Mouse (Mus musculus) heart, adult 9 months (tissue): Measurements from ENCODE around the gene Eif4a1.
"Not testable (repeated sequence)": the region's sequence is repeated elsewhere in the genome, so short reads cannot be mapped to it uniquely, and the experiment has no call there.

Experiments used
- DNase-seq, 2 experiments: peaks; one replicate each; pipeline ENCODE4 v3.0.0; 2022; ENCODE audit warnings: low spot score in 2 of 2

Eif4a1 gene

DNA sequence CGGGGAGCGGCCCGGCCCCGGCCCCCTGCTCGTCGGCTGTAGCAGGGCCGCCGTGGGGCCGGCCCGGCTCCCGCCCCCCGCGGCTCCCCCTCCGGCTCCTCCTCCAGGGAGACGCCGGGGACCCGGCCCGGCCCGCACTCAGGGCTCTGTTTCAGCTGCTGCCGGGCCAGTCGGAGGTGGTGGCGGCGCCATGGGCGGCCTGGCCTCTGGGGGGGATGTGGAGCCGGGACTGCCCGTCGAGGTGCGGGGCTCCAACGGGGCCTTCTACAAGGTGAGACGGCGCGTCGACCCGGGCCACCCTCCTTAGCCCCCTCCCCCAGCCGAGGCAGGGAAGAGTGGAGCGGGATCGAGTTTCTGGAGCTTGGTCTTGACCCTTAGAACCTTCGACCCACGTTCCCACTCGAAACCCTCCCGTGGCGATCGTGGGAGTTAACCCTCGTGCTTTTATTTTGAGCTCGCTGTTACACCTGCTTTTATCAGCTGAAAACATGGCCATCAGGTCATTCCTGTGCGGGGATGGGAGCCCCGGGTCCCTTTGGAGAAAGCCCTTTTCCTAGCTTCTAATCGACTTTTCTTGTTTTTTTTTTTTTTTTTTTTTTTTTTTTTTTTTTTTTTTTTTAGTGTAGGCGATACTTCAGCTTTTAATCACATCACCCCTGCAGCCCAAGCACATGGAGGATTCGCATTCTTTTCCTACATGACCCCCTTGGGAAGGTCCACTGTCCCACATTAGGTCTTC is 38.9 kb downstream of the Eif4a1 start:
- DNase-seq = peak in 1 of 2 experiments; percentile 76

DNA sequence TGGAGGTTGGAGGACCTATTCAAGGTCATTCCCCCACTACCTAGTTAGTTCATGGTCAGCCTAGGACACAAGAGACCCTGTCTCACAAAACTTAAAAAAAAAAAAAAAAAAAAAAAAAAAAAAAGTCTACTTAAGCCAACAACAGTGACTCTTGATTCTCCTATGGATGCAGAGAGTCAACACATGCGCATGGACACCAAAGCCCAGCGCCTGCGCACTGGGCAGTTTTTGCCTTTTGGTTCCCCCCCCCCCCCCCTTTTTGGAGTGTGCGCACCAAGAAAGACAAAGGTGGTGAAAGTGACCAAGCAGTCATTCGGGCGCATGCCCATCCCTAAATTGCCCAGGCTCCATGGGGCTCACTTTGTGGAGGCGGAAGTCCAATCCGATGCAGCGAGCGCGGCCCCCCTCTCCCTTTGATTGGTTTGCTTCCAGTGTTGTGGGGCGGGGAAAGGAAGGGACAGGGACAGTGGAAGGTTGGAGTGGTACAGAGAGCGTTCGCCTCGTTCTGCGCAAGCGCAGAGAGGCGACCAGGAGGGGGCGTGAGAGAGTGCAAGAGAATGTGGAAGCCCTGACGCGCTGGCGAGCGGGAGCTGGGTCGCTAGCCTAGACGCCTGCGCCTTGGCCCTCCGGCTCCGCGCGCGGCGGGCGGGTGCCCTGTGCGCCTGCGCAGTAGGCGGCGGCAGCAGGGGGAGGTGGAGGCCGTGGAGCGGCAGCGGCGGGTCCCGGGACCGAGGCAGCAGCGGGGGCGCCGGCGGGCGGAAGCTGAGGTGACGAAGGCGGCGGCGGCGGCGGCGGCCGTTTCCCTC is 39.7 kb downstream of the Eif4a1 start, which contains the start of gene Fxr2:
Gene Fxr2 (plus strand): TSS at position 707 of the 806 bp plus-strand sequence.
- peak; percentile 100 for DNase-seq

DNA sequence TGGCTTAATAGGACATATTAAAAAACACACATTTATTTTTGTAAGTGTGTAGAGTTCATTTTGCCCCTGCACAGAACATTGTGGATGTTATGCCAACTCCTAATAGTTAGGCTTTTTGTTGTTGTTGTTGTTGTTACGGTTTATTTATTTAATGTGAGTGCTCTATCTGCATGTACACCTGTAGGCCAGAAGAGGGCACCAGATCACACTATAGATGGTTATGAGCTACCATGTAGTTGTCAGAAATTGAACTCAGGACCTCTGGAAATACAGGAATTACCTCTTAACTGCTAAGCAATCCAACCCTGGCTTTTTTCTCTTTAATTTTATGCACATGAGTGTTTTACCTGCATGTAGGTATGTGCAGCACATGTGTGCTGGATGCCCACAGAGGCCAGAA is 42.4 kb downstream of the Eif4a1 start:
- DNase-seq = no peak

DNA sequence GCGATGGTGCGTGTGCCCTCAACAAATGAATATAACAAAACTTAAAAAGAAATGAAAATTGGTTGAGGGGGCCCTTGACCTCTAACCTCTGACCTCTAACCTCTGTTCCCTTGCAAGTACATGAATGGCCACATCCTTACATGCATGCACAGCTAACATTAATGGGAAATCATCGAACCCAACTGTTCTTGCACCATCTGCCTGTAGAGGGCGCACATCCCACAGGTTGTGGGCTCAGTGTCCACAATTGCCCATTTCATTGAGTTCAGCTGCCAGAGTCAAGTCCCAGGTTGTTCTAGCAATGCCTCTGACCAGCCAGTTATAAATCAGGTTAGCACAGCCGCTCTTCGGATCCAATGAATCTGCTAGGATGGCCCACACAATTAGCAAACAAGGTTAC is 43.9 kb downstream of the Eif4a1 start:
- peak; percentile 35 to 62 for DNase-seq

DNA sequence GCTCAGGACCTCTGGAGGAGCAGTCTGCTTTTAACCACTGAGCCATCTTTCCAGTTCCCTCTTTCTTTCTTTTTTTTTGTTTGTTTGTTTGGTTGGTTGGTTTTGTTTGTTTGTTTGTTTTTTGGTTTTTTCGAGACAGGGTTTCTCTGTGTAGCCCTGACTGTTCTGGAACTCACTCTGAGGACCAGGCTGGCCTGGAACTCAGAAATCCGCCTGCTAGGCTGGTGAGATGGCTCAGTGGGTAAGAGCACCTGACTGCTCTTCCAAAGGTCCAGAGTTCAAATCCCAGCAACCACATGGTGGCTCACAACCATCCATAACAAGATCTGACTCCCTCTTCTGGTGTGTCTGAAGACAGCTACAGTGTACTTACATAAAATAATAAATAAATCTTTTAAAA is 47.9 kb downstream of the Eif4a1 start:
- not testable (repeated sequence) for DNase-seq

DNA sequence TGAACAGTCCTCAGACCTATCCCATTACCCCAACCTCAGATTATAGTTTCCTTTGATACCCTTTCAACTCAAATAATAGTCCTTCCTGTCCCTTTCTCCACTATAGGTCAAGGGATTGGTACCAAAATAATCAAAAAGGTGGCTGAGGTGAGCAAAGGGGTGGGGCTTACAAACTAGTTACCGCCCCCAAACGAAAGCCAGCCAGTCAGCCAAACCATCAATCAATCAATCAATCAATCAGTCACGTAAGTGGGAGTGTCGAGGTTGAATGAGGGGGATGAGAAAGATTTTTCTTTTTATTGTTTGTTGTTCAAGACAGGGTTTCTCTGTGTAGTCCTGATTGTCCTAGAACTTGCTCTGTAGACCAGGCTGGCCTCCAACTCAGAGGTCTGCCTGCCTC is 49.2 kb downstream of the Eif4a1 start:
- no peak for DNase-seq

DNA sequence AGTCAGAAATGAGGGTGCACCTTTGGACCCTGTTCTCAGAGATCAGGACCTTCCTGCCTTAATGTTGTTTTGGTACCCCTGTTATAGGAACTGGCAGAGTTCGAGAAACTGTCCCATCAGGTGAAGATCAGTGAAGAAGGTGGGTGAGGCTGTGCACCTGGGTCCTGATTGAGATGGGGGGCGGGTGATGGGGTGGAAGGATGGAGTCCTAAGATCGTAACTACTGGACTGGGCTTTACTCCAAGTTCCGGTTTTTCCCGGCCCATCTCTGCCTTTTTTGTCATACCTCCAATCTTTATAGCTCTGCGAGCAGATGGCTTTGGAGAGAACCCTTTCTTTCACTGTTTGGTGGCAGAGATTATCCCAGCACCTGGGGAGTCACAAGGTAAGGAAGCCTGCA is 49.8 kb downstream of the Eif4a1 start:
- no peak for DNase-seq

DNA sequence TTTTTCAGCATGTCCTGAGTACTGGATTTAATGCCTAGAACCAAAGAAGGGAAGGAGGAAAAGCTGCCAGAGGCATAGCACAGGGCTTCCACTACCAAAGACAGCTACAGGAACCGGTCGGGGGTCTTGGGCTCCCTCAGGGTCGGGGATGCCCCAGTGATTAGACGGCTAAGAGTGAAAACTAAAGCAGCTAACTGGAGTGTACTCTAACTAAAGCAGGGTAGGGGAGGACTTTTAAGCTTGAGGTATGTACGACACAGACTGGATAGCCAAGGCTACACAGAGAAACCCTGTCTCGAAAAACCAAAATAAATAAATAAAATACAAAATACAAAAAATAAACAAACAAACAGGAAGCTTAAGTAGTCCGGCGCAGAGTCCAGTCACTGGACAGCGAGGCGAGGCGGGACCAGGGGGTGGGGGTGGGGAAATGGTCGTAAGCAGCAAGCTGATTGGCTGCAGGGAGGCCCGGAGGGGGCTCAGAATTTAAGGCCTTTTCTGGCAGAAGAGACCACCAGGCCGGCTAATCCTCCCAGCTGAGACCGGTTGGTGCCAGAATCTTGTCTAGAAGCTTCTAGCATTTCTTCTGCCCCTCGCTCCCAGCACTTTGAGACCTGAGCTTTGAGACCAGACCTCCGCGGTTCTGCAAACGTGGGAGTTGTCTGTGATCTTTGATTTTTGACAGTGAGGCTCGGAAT is 50.5 kb downstream of the Eif4a1 start, which contains the start of gene Sat2:
Gene Sat2 (plus strand): TSS at position 454 of the 698 bp plus-strand sequence.
- DNase-seq = peak; percentile 53 to 70

DNA sequence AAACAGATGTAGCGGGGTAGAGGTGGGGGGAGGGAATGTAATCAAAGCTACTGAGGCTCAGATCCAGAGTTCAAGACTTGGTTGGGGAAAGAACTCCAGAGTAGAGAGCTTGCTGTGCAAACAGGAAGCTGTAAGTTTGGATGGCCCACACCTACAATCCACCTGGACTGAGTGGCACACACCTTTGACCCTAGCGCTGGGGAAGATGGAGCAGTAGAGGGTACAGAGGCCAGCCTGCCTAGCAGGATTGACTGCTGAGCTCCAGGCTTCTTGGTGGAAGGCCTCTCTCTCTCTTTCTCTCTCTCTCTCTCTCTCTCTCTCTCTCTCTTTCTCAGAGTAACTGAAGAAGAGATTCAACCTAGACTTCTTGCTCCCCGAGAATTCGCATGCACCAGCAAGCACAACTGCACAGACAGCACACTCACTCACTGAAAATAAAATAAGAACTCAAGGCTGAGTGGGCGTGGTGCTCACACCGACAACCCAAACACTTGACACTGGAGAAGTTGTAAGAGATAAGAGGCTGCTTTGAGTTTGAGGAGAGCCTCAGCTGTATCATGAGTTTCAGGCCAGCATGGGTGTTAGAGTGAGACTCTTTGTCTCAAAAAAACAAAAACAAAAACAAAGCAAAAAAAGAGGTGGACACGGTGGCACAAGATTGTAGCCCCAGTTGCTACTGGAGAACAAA is 51.7 kb downstream of the Eif4a1 start:
- no peak for DNase-seq

DNA sequence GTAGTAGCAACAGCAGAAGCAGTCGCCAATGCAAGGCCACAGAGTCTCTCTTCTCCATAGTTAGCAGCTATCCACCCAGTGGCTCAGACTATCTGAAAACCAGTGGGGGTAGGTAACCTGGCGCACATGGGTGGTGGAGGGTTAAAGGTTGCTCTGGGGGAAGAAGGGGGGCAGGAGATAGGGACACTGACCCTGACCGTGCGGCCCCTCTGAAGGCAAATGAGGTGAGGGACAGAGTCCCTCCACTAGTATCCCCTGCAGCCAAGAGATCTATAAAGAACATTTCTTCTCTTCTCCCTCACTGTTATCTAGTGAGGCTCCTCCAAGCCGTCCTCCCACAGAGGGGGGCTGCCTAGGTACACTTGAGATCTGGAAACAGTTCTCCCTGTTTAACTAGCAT is 54.4 kb downstream of the Eif4a1 start, which contains the start of gene Shbg:
Gene Shbg (minus strand): TSS at position 101 of the 400 bp plus-strand sequence.
- DNase-seq = no peak
